Mouse (Mus musculus): Measurements from ENCODE around the gene Olfr250. TPM values are rescaled to one million over a fixed set of nuclear protein-coding genes. Genes with fewer than 3 reads are reported as not detected.
"Not testable (repeated sequence)": the region's sequence is repeated elsewhere in the genome, so short reads cannot be mapped to it uniquely, and the experiment has no call there.

Gene Olfr250
- not detected in 2 replicates for polyA plus RNA-seq (2014; fragmentation: Nextera tagmentation; extraction: Ambion mirVana)

- Histone ChIP-seq H3K4me2 (ENCODE audit: low read depth, low read length) (no peak within 1 kb of the TSS), H3K27ac (ENCODE audit: low read depth, low read length) (no peak within 1 kb of the TSS), H3K4me1 (ENCODE audit: control insufficient read depth, insufficient read depth, low read length) (no peaks in the 10 kb centered on the region), H3K36me3 (ENCODE audit: control insufficient read depth, insufficient read depth, low read length) (no peaks in the 10 kb centered on the region), H3K4me3 (ENCODE audit: low read depth, low read length) (no peak within 1 kb of the TSS), H3K9ac (replicated peaks; ENCODE audit: low read depth, low read length) (no peak within 1 kb of the TSS), H3K9me3 (ENCODE audit: control insufficient read depth, low read length) (no peaks in the 10 kb centered on the region), H3K27me3 (ENCODE audit: control insufficient read depth, insufficient read depth, low read length) (no peaks in the 10 kb centered on the region)
- WGBS = 94% methylated on average over 2 of the region's 2 CpGs
- no peak for ATAC-seq (ENCODE audit: low read depth)
Observed at GRCm38 (mm10) chr9:38366596-38366995, at the start of gene Olfr250. TSS of gene Olfr250 (plus strand) at chr9:38366896.

- ATAC-seq (ENCODE audit: low read depth) = no peak
- Histone ChIP-seq H3K4me2 (ENCODE audit: low read depth, low read length) (no peak within 1 kb of the TSS), H3K4me1 (ENCODE audit: control insufficient read depth, insufficient read depth, low read length) (no peaks in the 10 kb centered on the region), H3K27me3 (ENCODE audit: control insufficient read depth, insufficient read depth, low read length) (no peaks in the 10 kb centered on the region), H3K9me3 (ENCODE audit: control insufficient read depth, low read length) (no peaks in the 10 kb centered on the region), H3K9ac (replicated peaks; ENCODE audit: low read depth, low read length) (no peak within 1 kb of the TSS), H3K36me3 (ENCODE audit: control insufficient read depth, insufficient read depth, low read length) (no peaks in the 10 kb centered on the region), H3K27ac (ENCODE audit: low read depth, low read length) (no peak within 1 kb of the TSS), H3K4me3 (ENCODE audit: low read depth, low read length) (no peak within 1 kb of the TSS)
- WGBS = 80% methylated on average over 3 of the region's 3 CpGs
Observed at GRCm38 (mm10) chr9:38328760-38329159, 37.9 kb upstream of the Olfr250 start, which contains the start of gene Olfr25. TSS of gene Olfr25 (plus strand) at chr9:38329060.

- H3K36me3 ChIP-seq (ENCODE audit: control insufficient read depth, insufficient read depth, low read length) = no peaks in the 10 kb centered on the region
- H3K4me2 ChIP-seq (ENCODE audit: low read depth, low read length) = no peak within 1 kb of the TSS
- no peaks in the 10 kb centered on the region for H3K4me1 ChIP-seq (ENCODE audit: control insufficient read depth, insufficient read depth, low read length)
- no peak for ATAC-seq (ENCODE audit: low read depth)
- H3K4me3 ChIP-seq (ENCODE audit: low read depth, low read length) = no peak within 1 kb of the TSS
- 97% methylated on average over 4 of the region's 4 CpGs for WGBS
- no peak within 1 kb of the TSS for H3K9ac ChIP-seq (replicated peaks; ENCODE audit: low read depth, low read length)
- H3K9me3 ChIP-seq (ENCODE audit: control insufficient read depth, low read length) = no peaks in the 10 kb centered on the region
- H3K27me3 ChIP-seq (ENCODE audit: control insufficient read depth, insufficient read depth, low read length) = no peaks in the 10 kb centered on the region
- H3K27ac ChIP-seq (ENCODE audit: low read depth, low read length) = no peak within 1 kb of the TSS
Observed at GRCm38 (mm10) chr9:38348111-38348510, 18.6 kb upstream of the Olfr250 start, which contains the start of gene Olfr898. TSS of gene Olfr898 (plus strand) at chr9:38348411.

GRCm38 (mm10) chr9:38376786-38377185 lies 10.1 kb downstream of the Olfr250 start, which contains the start of gene Olfr251:
TSS of gene Olfr251 (plus strand) at chr9:38377086.
- Histone ChIP-seq H3K27ac (ENCODE audit: low read depth, low read length) (no peak within 1 kb of the TSS), H3K36me3 (ENCODE audit: control insufficient read depth, insufficient read depth, low read length) (no peaks in the 10 kb centered on the region), H3K4me2 (ENCODE audit: low read depth, low read length) (no peak within 1 kb of the TSS), H3K4me1 (ENCODE audit: control insufficient read depth, insufficient read depth, low read length) (no peaks in the 10 kb centered on the region), H3K9me3 (ENCODE audit: control insufficient read depth, low read length) (no peaks in the 10 kb centered on the region), H3K27me3 (ENCODE audit: control insufficient read depth, insufficient read depth, low read length) (no peaks in the 10 kb centered on the region), H3K9ac (replicated peaks; ENCODE audit: low read depth, low read length) (no peak within 1 kb of the TSS), H3K4me3 (ENCODE audit: low read depth, low read length) (no peak within 1 kb of the TSS)
- no peak for ATAC-seq (ENCODE audit: low read depth)
- WGBS = 72% methylated on average over 2 of the region's 2 CpGs

GRCm38 (mm10) chr9:38401398-38401797 lies 34.7 kb downstream of the Olfr250 start, which contains the start of gene Olfr147:
TSS of gene Olfr147 (plus strand) at chr9:38401698.
- Histone ChIP-seq H3K9me3 (ENCODE audit: control insufficient read depth, low read length) (no peaks in the 10 kb centered on the region), H3K4me1 (ENCODE audit: control insufficient read depth, insufficient read depth, low read length) (no peaks in the 10 kb centered on the region), H3K36me3 (ENCODE audit: control insufficient read depth, insufficient read depth, low read length) (no peaks in the 10 kb centered on the region), H3K27me3 (ENCODE audit: control insufficient read depth, insufficient read depth, low read length) (no peaks in the 10 kb centered on the region), H3K4me3 (ENCODE audit: low read depth, low read length) (no peak within 1 kb of the TSS), H3K9ac (replicated peaks; ENCODE audit: low read depth, low read length) (no peak within 1 kb of the TSS), H3K4me2 (ENCODE audit: low read depth, low read length) (no peak within 1 kb of the TSS), H3K27ac (ENCODE audit: low read depth, low read length) (no peak within 1 kb of the TSS)
- ATAC-seq (ENCODE audit: low read depth) = no peak
- WGBS = 89% methylated on average over 1 of the region's 1 CpGs

- not testable (repeated sequence) for H3K9me3 ChIP-seq (ENCODE audit: control insufficient read depth, low read length); H3K4me3 ChIP-seq (ENCODE audit: low read depth, low read length); H3K4me1 ChIP-seq (ENCODE audit: control insufficient read depth, insufficient read depth, low read length); H3K27ac ChIP-seq (ENCODE audit: low read depth, low read length); H3K27me3 ChIP-seq (ENCODE audit: control insufficient read depth, insufficient read depth, low read length); H3K9ac ChIP-seq (replicated peaks; ENCODE audit: low read depth, low read length); H3K4me2 ChIP-seq (ENCODE audit: low read depth, low read length); H3K36me3 ChIP-seq (ENCODE audit: control insufficient read depth, insufficient read depth, low read length); ATAC-seq (ENCODE audit: low read depth)
- WGBS = 92% methylated on average over 3 of the region's 3 CpGs
Observed at GRCm38 (mm10) chr9:38407502-38407901, 40.8 kb downstream of the Olfr250 start.

GRCm38 (mm10) chr9:38413502-38413901 lies 46.8 kb downstream of the Olfr250 start:
- 96% methylated on average over 14 of the region's 14 CpGs for WGBS
- H3K9me3 ChIP-seq (ENCODE audit: control insufficient read depth, low read length); H3K36me3 ChIP-seq (ENCODE audit: control insufficient read depth, insufficient read depth, low read length); H3K27me3 ChIP-seq (ENCODE audit: control insufficient read depth, insufficient read depth, low read length); H3K27ac ChIP-seq (ENCODE audit: low read depth, low read length); H3K4me1 ChIP-seq (ENCODE audit: control insufficient read depth, insufficient read depth, low read length); H3K9ac ChIP-seq (replicated peaks; ENCODE audit: low read depth, low read length); ATAC-seq (ENCODE audit: low read depth); H3K4me3 ChIP-seq (ENCODE audit: low read depth, low read length); H3K4me2 ChIP-seq (ENCODE audit: low read depth, low read length): not testable (repeated sequence)

Other genes with a start within 250 kb of the Olfr250 start
- not detected in 2 replicates for gene Olfr890, start 224.4 kb upstream of the Olfr250 start, polyA plus RNA-seq (2014; fragmentation: Nextera tagmentation; extraction: Ambion mirVana)
- not detected in 2 replicates for gene Olfr891, start 186.1 kb upstream of the Olfr250 start, polyA plus RNA-seq (2014; fragmentation: Nextera tagmentation; extraction: Ambion mirVana)
- not detected in 2 replicates for gene Olfr893, start 158.5 kb upstream of the Olfr250 start, polyA plus RNA-seq (2014; fragmentation: Nextera tagmentation; extraction: Ambion mirVana)
- not detected in 2 replicates for gene Olfr894, start 148.8 kb upstream of the Olfr250 start, polyA plus RNA-seq (2014; fragmentation: Nextera tagmentation; extraction: Ambion mirVana)
- gene Olfr143, start 114.1 kb upstream of the Olfr250 start, polyA plus RNA-seq (2014; fragmentation: Nextera tagmentation; extraction: Ambion mirVana) = not detected in 2 replicates
- not detected in 2 replicates for gene Olfr895, start 99.0 kb upstream of the Olfr250 start, polyA plus RNA-seq (2014; fragmentation: Nextera tagmentation; extraction: Ambion mirVana)
- not detected in 2 replicates for gene Olfr896-ps1, start 75.8 kb upstream of the Olfr250 start, polyA plus RNA-seq (2014; fragmentation: Nextera tagmentation; extraction: Ambion mirVana)
- gene Olfr25, start 37.8 kb upstream of the Olfr250 start, polyA plus RNA-seq (2014; fragmentation: Nextera tagmentation; extraction: Ambion mirVana) = not detected in 2 replicates
- gene Olfr898, start 18.5 kb upstream of the Olfr250 start, polyA plus RNA-seq (2014; fragmentation: Nextera tagmentation; extraction: Ambion mirVana) = not detected in 2 replicates
- not detected in 2 replicates for gene Olfr251, start 10.2 kb downstream of the Olfr250 start, polyA plus RNA-seq (2014; fragmentation: Nextera tagmentation; extraction: Ambion mirVana)
- not detected in 2 replicates for gene Olfr147, start 34.8 kb downstream of the Olfr250 start, polyA plus RNA-seq (2014; fragmentation: Nextera tagmentation; extraction: Ambion mirVana)
- gene Olfr901, start 62.6 kb downstream of the Olfr250 start, polyA plus RNA-seq (2014; fragmentation: Nextera tagmentation; extraction: Ambion mirVana) = not detected in 2 replicates
- not detected in 2 replicates for gene Olfr902, start 80.8 kb downstream of the Olfr250 start, polyA plus RNA-seq (2014; fragmentation: Nextera tagmentation; extraction: Ambion mirVana)
- not detected in 2 replicates for gene Olfr904, start 96.2 kb downstream of the Olfr250 start, polyA plus RNA-seq (2014; fragmentation: Nextera tagmentation; extraction: Ambion mirVana)
- not detected in 2 replicates for gene Olfr905, start 104.2 kb downstream of the Olfr250 start, polyA plus RNA-seq (2014; fragmentation: Nextera tagmentation; extraction: Ambion mirVana)
- gene Olfr906, start 120.2 kb downstream of the Olfr250 start, polyA plus RNA-seq (2014; fragmentation: Nextera tagmentation; extraction: Ambion mirVana) = not detected in 2 replicates
- not detected in 2 replicates for gene Olfr907, start 128.9 kb downstream of the Olfr250 start, polyA plus RNA-seq (2014; fragmentation: Nextera tagmentation; extraction: Ambion mirVana)
- gene Olfr911-ps1, start 154.7 kb downstream of the Olfr250 start, polyA plus RNA-seq (2014; fragmentation: Nextera tagmentation; extraction: Ambion mirVana) = not detected in 2 replicates
- not detected in 2 replicates for gene Olfr910, start 171.0 kb downstream of the Olfr250 start, polyA plus RNA-seq (2014; fragmentation: Nextera tagmentation; extraction: Ambion mirVana)
- not detected in 2 replicates for gene Olfr912, start 213.3 kb downstream of the Olfr250 start, polyA plus RNA-seq (2014; fragmentation: Nextera tagmentation; extraction: Ambion mirVana)
- gene Olfr913, start 225.9 kb downstream of the Olfr250 start, polyA plus RNA-seq (2014; fragmentation: Nextera tagmentation; extraction: Ambion mirVana) = not detected in 2 replicates
- not detected in 2 replicates for gene Olfr914, start 238.2 kb downstream of the Olfr250 start, polyA plus RNA-seq (2014; fragmentation: Nextera tagmentation; extraction: Ambion mirVana)

Data from neural tube, embryonic 14.5 days (tissue).